Mouse (Mus musculus) lung, adult 2 months (tissue): ENCODE results near the gene Tmem255b. TPM values are rescaled to one million over a fixed set of nuclear protein-coding genes. Genes with fewer than 3 reads are reported as not detected.

ENCODE experiments used
- DNase-seq: peaks from one replicate; pipeline ENCODE4 v3.0.0; 2022
- H3K4me1 ChIP-seq: fragments of 200-500 bp; 2 replicates; pipeline ENCODE4 v1.6.1; 2011; ENCODE audit warnings: low read length; ENCODE audit not compliant: control insufficient read depth, insufficient read depth
- H3K4me3 ChIP-seq: fragments of 200-500 bp; replicated peaks from 2 replicates; pipeline ENCODE3; 2011; ENCODE audit warnings: low read depth, mild to moderate bottlenecking, control low read depth, low read length; ENCODE audit errors: extremely low read depth
- CTCF ChIP-seq: fragments of 200-500 bp; IDR thresholded peaks from 2 replicates; pipeline ENCODE4 v1.5.1; 2011; ENCODE audit warnings: mild to moderate bottlenecking, low read length, control low read depth; ENCODE audit not compliant: insufficient read depth
- POLR2A ChIP-seq: fragments of 200-500 bp; IDR thresholded peaks from 2 replicates; pipeline ENCODE4 v1.6.1; 2011; ENCODE audit warnings: low read depth, mild to moderate bottlenecking, control low read depth, low read length, borderline replicate concordance; ENCODE audit errors: extremely low read depth
- WGBS: fragments of 180-500 bp; shearing (Covaris S2); methylation state at CpG from one replicate; pipeline ENCODE4 v1.1.7; 2018; 5-methylcytosine and 5-hydroxymethylcytosine counted together
- polyA plus RNA-seq: library from polyadenylated mRNA; depleted of rRNA; stranded (reverse); fragments of >200 nt; gene quantifications from 2 replicates; pipeline ENCODE4 v1.2.3, GENCODE M21; 2012

The Tmem255b gene
- polyA plus RNA-seq, 1 experiment = 7.3 TPM

DNA sequence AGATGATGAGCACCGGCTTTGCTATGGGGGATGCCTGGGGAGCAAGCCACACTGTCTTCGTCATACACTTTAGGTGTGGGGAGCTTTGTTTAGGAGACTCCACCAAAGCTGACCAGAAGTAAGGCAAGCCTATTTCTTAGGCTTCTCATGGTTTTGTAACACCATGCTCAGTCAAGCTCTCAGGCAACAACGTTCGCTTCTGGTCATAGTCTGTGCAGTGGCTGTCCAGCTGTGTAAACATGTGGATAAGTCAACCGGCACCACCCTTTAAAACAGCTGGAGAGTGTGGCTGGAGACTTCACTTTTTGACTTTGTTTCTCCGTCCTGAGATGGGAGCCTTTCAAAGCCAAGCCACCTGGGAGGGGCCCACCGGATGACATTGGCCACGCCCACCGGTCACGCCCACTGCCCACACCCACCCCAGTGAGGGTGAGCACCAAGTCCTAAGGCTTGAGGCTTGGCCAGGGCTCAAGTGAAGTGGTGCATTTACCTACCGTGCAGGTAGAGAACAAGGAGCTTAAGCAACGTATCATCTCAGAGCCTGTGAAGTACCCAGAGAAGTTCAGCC lies 21.1 kb upstream of the Tmem255b start:
- DNase-seq = no peak
- TF ChIP-seq POLR2A (no peak), CTCF (no peak)
- Histone ChIP-seq H3K4me3 (no peak overlapping the region), H3K4me1 (no peaks in the 10 kb centered on the region)
- WGBS = 36% methylated on average over 12 of the region's 12 CpGs

DNA sequence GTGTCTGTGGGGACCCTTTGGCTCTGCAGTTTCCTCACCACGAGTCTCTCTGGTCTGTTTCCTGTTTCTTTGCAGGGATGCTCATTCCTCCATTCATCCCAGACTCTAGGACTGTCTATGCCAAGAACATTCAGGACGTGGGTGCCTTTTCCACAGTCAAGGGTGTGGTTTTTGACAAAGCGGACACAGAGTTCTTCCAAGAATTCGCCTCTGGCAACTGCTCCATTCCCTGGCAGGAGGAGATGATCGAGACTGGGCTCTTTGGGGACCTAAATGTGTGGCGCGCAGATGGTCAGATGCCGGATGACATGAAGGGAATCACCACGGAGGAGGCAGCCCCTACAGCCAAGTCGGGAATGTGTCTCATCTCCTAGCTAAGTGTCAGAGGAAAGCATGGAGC lies 19.1 kb upstream of the Tmem255b start:
- 63% methylated on average over 10 of the region's 10 CpGs for WGBS

DNA sequence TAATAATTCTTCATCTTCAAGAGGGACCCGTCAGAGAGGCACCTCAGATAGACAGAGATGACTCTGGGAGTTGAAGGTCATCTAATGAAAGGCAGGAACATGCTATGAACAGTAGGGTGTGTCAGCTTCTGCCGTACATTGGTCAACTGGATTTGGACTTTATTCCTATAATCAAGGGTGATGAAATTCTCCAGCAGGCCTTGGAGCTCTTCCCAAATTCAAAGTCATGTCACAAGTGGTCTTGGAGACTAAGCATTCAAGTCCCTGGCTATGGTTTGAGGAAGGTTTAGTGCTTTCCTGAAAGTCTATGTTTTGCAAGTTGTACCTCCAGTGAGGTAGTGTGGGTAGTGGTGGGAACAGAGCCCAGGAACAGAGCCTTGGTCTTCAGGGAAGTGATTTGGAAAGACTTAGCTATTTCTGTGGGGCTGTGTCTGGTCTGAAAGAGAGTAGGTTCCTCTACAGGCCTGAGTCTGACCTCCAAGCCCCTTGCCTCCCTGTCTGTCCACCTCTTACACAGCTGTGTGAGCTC lies 15.8 kb upstream of the Tmem255b start:
- TF ChIP-seq POLR2A (no peak), CTCF (no peak)
- Histone ChIP-seq H3K4me3 (no peak overlapping the region), H3K4me1 (no peaks in the 10 kb centered on the region)
- DNase-seq = no peak
- WGBS = 62% methylated on average over 2 of the region's 2 CpGs

More for the DNA sequence above, 19.1 kb upstream of the Tmem255b start:
- TF ChIP-seq POLR2A = no peak
- Histone ChIP-seq H3K4me1 (no peaks in the 10 kb centered on the region), H3K4me3 (no peak overlapping the region)
- DNase-seq = no peak

DNA sequence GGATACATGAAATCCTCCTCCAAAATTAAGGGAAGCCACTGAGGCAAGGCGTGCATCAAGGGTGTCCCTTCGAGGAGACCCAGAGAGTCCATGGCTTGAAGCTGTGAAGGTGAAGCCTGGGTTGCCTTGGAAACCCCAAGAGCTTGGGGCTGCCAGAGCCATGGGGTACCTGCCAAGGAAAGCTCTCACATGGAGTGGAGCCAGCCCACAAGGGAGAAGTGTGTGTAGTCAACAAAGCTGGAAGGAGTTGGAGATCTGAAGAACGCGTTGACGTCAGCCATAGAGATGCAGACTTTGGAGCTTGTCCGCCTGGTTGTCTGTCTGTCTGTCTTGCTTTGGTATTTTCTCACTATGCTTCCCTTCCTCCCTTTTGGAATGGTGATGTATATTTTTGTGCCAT lies 14.0 kb upstream of the Tmem255b start:
- no peak for TF ChIP-seq CTCF
- Histone ChIP-seq H3K4me1 (no peaks in the 10 kb centered on the region), H3K4me3 (no peak overlapping the region)
- peak; percentile 15 for DNase-seq
- WGBS = 78% methylated on average over 6 of the region's 6 CpGs

DNA sequence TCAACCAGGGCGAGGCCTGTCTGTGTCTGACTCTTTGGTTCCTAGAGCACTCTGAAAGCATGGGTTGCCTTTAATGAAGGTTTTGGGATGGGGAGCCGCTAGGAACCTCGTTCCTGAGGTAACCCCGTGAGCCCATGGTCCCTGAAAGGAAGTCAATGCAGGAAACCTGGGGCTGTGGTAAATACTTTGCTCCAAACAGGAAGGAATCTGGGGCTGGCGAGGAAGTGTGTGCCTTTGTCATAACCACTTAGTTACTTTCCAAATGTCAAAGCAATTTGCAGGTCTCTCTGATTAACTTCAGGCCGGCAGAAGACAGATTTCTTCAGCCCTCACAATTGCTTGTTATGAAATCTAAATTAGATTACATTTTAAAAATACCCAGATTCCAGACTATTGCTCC lies 7.6 kb upstream of the Tmem255b start:
- peaks cover 2% of the 10 kb centered on the region; the same call in 1 of the 2 replicates for H3K4me1 ChIP-seq
- 37% methylated on average over 6 of the region's 6 CpGs for WGBS
- H3K4me3 ChIP-seq = no peak overlapping the region
- no peak for DNase-seq
- TF ChIP-seq CTCF (no peak), POLR2A (no peak)

DNA sequence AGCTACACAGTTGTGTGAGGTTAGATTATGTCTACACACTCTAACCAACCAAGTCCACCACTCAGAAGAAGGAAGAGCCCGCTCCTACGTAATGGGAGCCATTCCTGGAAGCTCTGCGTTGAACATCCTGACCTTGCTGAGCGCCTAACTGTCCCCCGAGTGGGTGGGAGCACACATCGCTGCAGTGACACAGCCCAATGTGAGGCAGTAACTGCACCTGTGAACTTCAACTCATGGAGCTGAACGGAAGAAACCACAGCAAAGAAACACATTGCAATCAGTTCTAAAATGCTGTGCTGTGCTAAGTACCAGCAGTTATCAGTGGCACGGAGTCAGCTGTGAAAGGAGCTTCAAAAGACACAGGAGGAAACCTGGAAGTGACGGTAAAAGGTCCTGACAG lies 6.8 kb upstream of the Tmem255b start:
- no peak for DNase-seq
- no peak overlapping the region for H3K4me3 ChIP-seq
- no peak for TF ChIP-seq POLR2A
- no peak for TF ChIP-seq CTCF
- H3K4me1 ChIP-seq = peaks cover 2% of the 10 kb centered on the region; the same call in 1 of the 2 replicates
- WGBS = 61% methylated on average over 9 of the region's 9 CpGs

DNA sequence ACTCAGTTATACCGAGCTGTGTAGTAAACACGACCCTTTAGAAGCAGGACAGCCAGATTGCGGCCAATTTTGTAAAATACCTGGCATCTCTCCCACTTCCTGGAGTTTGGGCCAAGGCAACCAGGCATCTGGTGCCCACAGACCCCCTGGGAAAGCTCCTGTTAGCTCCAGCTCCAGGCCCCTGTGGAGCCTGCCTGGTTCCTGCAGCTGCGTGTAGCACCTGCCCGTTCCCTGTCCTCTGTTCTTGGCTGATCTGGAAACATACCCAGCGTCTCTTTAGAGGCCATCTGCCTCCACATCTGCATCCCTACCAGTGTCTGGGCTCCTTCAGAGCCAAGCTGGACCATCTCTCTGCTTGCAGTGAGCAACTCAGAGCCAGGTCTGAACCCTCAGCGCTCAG lies 4.6 kb upstream of the Tmem255b start:
- no peak for DNase-seq

DNA sequence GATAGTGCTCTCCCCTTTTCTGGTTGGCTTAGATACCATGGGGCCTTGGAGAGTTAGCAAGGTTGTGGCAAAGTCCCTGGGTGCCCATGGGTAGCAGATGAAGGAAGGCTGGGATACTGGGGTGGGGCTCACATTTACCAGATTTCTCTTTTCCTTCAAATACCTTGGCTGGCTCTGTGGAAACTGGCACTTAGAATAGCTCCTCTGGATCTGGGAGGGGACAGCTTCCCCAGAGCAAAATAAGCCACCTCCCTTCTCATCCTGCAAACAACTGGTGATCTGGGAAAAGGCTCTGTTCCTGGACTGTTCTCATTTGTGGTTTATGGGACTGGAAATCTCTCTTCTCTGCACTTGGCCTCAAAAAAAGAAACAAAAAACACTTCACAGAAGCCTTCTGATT lies 4.1 kb upstream of the Tmem255b start:
- Histone ChIP-seq H3K4me3 (no peak overlapping the region), H3K4me1 (peaks cover 2% of the 10 kb centered on the region; the same call in 1 of the 2 replicates)
- TF ChIP-seq POLR2A = no peak
- TF ChIP-seq CTCF = no peak
- no peak for DNase-seq

More for the DNA sequence above, 4.6 kb upstream of the Tmem255b start:
- TF ChIP-seq CTCF (no peak), POLR2A (no peak)
- Histone ChIP-seq H3K4me3 (no peak overlapping the region), H3K4me1 (peaks cover 2% of the 10 kb centered on the region; the same call in 1 of the 2 replicates)
- 55% methylated on average over 7 of the region's 7 CpGs for WGBS

DNA sequence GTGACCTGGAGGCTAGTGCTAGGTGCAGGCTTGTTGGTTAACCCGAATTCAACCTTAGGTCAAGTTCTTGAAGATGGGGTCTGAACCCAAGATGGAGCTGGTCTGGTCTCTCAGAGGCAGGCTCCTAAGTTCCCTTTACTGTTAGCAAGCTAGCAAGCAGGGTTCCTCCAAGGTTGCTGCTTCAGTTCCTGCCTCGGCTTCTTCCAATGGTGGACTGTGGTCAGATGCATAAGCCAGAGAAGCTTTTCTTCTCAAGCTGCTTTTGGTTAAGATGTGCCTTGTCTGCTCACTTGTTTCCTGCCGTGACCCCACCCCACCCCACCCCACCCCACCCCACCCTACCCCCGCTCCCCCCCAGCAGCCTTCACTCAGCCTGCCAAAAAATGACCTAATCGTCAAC lies 1.9 kb upstream of the Tmem255b start:
- WGBS = 45% methylated on average over 5 of the region's 5 CpGs
- Histone ChIP-seq H3K4me1 (peaks cover 2% of the 10 kb centered on the region; the same call in 1 of the 2 replicates), H3K4me3 (no peak overlapping the region)
- TF ChIP-seq CTCF = no peak
- TF ChIP-seq POLR2A = no peak
- no peak for DNase-seq

DNA sequence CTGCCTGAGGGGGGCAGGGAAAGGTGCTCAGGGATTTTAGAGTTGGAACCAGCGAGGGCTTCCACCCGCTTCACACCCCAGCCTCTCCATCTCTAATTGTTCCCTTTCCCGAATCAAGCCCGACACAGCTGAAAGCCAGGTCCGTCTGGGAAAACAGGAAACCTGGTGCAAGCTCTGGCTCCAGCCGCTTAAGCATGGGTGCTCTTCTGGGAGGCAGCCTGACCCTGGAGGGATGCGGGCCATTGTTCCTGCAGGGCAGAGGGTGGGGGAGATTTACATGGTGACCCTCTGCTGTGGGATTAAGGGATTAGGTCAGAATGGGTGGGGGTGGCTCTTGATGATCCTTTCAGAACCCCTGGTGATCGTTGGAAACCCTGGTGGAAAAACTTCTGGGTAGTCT lies 1.1 kb downstream of the Tmem255b start:
- no peaks in the 10 kb centered on the region for H3K4me1 ChIP-seq
- TF ChIP-seq POLR2A (no peak), CTCF (no peak)
- WGBS = 9% methylated on average over 8 of the region's 8 CpGs
- no peak for DNase-seq
- no peak overlapping the region for H3K4me3 ChIP-seq

DNA sequence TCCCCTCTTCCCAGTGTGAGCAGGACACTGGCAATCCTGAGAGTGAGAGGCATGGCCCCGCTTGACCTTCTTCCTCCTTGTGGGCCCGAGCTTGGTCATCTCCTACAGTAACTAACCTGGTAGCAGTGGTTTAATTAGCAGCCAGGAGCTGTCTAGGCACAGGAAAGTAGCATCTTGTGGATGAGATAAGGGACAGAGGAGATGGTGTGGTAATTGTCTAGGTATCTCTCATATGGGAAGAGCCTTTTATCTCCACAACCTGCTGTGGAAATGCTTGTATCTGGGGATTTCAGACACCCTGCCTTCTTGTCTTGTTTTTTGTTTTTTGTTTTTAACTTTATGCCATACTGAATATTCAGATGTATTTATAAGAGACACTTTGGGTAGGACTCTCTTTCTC lies 2.5 kb downstream of the Tmem255b start:
- DNase-seq = no peak
- Histone ChIP-seq H3K4me3 (no peak overlapping the region), H3K4me1 (no peaks in the 10 kb centered on the region)
- TF ChIP-seq CTCF = no peak
- TF ChIP-seq POLR2A = no peak
- WGBS = 84% methylated on average over 2 of the region's 2 CpGs
